Mouse (Mus musculus) retina, postnatal 7 days (tissue): ENCODE measurements around the gene Pitpna.

Source experiments
- DNase-seq: peaks from one replicate; pipeline ENCODE4 v3.0.0-alpha.2; 2012; ENCODE audit warnings: low read depth, low spot score

Gene Pitpna

DNA sequence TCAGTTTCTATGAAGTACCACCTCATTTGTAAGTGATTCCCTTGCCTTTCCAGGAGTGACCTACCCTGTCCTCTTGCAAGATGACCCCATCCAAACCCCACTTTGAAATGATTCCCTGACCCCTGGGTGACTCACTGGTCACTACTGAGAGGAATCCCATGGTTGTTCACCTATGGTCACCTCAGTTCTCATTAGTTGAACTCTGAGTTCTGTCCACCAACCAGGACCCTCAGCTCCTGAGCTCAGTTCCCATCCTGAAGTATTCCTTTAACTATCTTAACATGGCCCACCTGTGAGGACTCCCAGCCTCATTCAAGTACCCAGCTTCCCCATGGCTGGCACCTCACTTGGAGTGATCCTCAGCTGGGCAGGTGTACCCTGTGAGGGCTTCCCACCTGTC is 69.9 kb downstream of the Pitpna start:
- DNase-seq, result no peak

DNA sequence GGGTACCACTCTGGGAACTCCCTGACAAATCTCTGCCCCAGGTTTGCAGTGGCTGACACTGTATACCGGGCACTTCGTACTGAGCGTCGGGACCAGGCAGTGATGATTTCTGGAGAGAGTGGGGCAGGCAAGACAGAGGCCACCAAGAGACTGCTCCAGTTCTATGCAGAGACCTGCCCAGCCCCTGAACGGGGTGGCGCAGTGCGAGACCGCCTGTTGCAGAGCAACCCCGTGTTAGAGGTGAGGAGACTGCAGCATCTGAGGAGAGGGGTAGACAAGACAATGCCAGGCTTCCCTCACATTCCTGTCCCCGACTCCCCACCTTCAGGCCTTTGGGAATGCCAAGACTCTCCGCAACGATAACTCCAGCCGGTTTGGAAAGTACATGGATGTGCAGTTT is 70.4 kb downstream of the Pitpna start:
- DNase-seq, result no peak

DNA sequence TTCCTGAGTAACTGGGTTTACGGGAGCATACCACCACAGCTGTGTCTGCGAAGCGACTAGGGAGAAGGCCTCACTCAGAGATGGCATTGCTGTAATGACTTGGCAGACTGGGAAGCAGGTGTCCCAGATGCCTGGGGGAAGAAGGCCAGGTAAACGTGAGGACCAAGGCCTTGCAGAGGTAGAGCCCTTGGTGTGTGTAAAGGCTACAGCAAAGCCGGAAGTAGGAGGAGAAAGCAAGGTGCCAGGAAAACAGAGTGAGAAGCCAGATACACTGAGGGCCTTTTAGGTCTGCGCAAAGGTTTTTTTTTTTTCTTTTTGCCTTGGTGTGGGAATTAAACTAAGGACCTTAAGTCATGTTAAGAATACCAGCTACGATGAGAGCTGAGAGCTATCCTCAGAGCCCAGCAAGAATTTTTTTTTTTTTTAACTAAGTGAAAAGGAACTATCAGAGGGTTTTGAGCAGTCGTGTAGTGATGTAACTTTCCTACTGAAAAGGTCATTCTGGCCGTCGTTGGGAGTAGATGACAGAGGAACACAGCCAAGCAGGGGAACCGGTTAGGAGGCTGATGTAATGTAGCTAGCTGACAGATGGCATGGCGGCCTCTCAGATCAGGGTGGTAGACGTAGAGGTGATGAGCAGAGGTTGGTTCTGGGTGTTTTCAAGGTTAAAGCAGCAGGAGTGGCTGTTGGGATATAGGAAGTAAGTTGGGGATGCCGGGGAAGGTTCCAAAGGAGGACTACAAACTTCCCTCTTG is 71.3 kb downstream of the Pitpna start:
- DNase-seq, result no peak

DNA sequence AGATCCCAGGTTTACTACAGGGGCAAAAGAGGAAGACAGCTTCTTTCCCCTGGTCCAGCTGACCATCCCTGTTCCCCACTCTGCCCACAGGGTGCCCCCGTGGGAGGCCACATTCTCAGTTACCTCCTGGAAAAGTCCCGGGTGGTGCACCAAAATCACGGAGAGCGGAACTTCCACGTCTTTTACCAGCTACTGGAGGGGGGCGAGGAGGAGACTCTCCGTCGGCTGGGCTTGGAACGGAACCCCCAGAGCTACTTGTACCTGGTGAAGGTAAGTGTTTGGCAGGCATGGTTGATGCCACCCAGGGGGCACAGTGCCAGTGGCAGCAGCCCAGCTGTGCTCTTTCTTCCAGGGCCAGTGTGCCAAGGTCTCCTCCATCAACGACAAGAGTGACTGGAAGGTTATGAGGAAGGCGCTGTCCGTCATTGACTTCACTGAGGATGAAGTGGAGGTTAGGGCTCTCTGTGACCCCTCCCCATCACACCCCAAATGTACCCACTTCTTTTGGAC is 72.2 kb downstream of the Pitpna start:
- DNase-seq, result no peak

DNA sequence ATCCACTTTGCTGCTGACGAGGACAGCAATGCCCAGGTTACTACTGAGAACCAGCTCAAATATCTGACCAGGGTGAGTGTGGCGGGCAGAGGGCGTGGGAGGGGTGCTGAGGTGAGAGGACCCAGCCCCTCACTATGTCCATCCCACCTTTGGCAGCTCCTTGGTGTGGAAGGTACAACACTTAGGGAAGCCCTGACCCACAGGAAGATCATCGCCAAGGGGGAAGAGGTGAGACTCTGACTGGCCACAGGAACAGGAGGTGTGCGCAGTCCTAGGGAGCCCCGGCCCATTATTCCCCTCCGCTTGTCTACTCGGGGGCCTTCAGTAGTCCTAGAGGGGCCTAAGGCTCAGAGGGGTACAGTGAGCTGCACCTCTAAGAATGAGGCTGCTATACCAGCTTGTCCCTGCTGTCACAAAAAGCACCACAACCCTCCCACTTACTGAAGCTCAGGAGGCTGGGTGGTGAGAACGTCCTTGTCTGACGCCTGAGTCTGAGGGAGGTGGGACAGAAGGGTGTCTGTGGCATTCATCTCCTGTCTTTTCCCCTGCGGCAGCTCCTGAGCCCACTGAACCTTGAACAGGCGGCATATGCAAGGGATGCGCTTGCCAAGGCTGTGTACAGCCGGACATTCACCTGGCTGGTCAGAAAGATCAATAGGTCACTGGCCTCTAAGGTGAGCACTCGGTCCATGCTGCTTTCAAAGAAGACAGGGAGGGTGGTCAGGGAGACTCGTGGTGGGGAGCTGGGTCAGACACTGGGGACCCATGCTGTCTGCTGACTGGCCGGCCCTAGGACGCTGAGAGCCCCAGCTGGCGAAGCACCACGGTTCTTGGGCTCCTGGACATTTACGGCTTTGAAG is 73.3 kb downstream of the Pitpna start:
- no peak for DNase-seq

DNA sequence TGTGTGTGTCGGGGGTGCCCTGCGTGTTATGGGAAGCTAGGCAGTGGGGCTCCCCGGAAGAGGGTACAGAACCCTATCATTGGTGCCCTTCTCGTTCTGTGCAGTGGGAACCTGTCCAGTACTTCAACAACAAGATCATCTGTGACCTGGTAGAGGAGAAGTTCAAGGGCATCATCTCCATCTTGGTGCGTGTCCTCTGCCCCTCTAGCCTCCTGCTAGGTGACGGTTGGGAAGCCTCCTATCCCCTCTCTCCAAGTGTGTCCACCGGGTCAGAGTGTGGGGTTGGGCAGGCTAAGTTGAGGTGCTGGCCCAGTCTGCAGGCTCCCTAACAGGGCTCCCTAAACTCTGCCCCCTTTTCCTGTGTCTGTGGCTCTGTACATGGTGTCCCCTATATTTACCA is 74.2 kb downstream of the Pitpna start:
- DNase-seq, result no peak

DNA sequence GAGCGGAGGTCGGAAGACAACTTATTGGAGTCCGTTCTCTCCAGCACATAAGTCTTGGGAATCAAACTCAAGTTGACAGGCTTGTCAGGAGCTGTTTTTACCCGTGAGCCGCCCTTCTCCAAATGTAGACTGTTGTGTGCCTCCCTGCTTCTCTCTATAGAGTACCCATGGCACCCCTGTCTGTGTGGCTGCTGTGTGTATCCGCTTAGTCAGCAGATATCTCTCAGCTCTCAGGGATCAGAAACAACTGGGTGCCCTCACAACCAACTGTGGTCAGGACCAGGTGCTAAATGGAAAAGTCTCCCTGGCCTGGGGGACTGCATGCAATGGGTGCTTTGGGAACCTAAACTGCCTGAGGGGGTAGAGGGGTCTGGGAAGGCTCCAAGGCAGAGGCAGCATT is 78.4 kb downstream of the Pitpna start:
- no peak for DNase-seq

DNA sequence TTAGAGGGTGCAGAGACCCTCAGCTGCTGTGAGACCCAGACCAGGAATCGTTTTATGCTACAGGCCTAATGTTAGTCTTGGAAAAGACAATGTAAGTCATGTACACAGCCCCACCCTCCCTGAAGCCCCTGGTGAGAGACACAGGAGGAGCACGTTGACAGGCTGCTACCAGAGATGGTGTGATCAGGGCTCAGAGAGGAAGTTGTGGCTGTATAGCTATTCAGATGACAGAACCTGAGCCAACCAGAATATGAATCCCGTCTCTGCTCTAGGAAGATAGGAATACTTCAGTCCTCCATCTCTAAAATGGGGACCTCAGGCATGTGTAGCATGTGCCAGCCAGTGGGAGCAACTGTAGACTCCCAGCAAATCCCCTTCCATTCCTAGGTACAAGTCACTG is 80.7 kb downstream of the Pitpna start:
- no peak for DNase-seq

DNA sequence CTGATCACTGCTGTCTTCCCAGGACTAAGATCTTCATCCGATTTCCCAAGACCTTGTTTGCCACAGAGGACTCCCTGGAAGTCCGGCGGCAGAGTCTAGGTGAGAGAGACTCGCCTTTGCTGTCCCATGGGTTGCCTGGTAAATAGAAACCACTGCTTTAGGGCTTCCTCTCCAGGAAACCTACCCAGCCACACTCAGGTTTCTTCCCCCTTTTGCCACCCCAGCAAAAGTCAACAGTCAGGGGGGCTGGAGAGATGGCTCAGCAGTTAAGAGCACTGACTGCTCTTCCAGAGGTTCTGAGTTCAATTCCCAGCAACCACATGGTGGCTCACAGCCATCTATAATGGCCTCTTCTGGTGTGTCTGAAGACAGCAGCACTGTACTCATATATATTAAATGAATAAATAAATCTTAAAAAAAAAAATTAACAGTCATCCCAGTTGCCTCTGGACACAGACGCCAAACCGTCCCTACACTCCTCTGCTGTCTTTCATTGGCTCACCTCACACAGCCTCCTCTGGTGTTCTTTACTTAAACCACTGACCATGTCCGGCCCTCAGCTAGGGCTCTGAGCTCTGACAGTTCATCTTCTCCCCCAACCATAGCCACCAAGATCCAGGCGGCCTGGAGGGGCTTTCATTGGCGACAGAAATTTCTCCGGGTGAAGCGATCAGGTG is 81.4 kb downstream of the Pitpna start:
- DNase-seq, result no peak

DNA sequence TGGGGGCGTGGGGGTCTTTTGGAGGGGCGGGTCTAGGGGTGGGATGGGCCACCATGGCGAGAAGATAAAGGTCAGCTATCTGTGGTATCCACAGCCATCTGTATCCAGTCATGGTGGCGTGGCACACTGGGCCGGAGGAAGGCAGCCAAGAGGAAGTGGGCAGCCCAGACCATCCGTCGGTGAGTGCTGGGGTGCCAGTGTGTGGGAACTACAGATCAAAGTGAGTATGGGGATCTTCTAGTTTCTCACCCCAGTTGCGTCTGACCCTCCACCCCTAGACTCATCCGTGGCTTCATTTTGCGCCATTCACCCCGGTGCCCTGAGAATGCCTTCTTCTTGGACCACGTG is 81.9 kb downstream of the Pitpna start:
- DNase-seq, result no peak

DNA sequence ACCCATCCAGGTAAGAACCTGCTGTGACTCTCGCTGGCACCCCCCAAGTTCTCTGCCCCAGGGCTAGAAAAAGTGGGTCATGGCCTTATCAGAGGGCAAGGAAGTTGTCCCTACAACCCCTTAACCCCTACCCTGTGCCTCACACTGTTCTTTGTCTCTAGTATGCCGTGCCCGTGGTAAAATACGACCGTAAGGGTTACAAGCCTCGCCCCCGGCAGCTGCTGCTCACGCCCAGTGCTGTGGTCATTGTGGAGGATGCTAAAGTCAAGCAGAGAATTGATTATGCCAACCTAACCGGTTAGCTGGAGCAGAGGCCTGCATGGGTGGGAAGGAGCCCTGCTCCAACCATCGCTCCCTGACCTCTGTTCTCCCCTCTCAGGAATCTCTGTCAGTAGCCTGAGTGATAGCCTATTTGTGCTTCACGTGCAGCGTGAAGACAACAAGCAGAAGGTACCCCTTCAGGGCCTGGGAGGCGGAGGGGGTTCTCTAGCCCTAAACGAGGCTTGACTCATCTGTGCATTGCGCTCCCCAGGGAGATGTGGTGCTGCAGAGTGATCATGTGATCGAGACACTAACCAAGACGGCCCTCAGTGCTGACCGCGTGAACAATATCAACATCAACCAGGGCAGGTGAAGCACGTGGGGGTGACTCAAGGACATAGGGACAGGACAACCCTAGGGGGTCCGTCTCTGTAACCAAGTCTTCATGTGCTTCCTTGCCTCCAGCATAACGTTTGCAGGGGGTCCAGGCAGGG is 83.7 kb downstream of the Pitpna start:
- no peak for DNase-seq

DNA sequence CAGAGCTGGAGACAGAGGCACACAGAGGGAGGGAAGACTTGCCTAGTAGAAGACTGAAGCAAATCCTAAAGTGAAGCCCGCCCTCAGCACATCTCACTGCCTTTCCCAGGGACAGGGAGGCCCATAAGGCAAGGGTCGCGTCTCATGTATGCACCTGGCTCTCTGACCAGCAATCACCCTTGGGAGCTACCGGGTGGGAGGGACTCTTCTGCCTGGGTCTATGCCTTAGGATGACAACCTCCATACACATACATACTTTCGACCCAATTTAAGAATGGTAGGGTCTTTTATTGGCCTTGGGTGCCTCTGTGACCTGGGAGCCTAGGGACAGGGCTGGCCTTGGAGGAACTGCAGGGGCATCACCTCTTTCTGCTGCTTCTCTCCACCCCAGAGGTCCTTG is 85.5 kb downstream of the Pitpna start:
- DNase-seq, result no peak

DNA sequence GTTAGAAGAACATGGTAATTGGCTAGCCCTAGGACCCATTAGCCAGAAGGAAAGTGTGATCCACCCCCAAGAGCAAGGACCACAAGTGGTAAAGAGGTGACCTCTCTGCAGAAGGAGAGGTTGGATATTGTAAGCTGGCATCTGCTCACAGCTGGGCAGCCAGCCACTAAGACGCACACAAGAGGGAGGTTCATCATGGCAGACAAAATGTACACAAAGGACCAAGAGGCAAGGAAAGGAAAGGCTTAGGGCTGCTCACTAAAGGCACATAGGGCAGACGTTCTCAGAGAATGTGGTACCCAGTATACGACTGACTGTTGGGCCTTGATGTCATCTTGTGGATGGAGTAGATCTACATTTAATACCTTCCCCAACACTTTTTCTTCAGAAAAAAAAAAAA is 87.0 kb downstream of the Pitpna start:
- no peak for DNase-seq

DNA sequence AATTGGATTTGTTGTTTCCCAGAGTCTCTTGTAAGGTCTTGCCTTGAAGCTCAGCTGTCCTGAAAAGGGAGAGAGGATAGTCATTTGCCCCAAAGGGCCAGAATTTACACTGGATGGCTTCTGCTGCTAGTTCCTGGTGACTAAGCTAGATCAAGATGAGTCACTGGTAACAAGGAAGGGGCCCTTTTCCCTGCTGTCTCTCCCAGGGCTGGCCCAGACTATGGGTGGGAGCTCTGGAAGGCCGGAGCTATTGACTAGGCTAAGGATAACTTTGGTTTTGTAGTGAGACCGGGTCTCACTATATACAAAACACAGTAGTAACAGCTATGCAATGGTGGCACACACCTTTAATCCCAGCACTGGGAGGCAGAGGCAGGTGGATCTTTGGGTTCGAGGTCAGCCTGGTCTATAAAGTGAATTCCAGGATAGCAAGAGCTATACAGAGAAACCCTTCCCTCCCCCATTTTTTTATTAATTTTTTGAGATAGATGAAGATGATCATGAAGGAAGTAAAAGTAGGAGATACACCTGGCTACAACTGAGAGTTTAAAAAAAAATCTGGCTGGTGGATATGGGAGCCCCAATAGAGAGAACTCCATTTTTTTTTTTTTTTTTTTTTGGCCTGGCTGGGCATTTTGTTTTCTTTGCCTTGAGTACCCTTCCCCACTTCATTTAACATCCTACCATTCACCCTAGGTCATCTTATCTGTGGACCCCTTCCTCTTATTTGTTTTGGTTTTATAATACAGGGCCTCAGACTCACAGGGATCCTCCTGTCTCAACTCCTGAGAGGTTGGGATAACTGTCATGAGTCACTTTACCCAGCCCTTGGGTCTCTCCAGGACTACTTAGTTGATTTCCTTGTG is 90.2 kb downstream of the Pitpna start:
- DNase-seq, result no peak
